Mouse (Mus musculus) layer of hippocampus, postnatal 36 days (tissue): ENCODE results near the gene Cdc37. TPM values are rescaled to one million over a fixed set of nuclear protein-coding genes. Genes with fewer than 3 reads are reported as not detected.

Experiments
- DNase-seq, 2 experiments: peaks; one replicate each; pipeline ENCODE4 v3.0.0; 2022
- total RNA-seq, 2 experiments: library from RNA; stranded (reverse); gene quantifications; 2 replicates each; pipeline ENCODE4 v1.2.3; 2021

Gene Cdc37
- total RNA-seq, 2 experiments from 2014 or later = 142 to 150 TPM

GRCm38 (mm10) chr9:21135329-21135890, 14.4 kb downstream of the Cdc37 start:
- no peak for DNase-seq

- DNase-seq = no peak
These were observed 15.0 kb downstream of the Cdc37 start for GRCm38 (mm10) chr9:21134595-21135328.

GRCm38 (mm10) chr9:21133064-21133707, 16.6 kb downstream of the Cdc37 start:
- no peak for DNase-seq

- no peak for DNase-seq
These were observed 17.5 kb downstream of the Cdc37 start for GRCm38 (mm10) chr9:21132102-21132775.

- peak; percentile 88 to 92 for DNase-seq
These were observed 18.5 kb downstream of the Cdc37 start, which contains the start of gene Tyk2 for GRCm38 (mm10) chr9:21131059-21131956. Tyk2 (minus strand) TSS chr9:21131243.

- DNase-seq = no peak
These were observed 23.5 kb downstream of the Cdc37 start for GRCm38 (mm10) chr9:21126259-21126627.

GRCm38 (mm10) chr9:21125502-21126258, 24.1 kb downstream of the Cdc37 start:
- no peak for DNase-seq

- no peak for DNase-seq
These were observed 24.9 kb downstream of the Cdc37 start for GRCm38 (mm10) chr9:21124837-21125236.

GRCm38 (mm10) chr9:21121483-21121882, 28.3 kb downstream of the Cdc37 start:
- DNase-seq = no peak

- DNase-seq = no peak
These were observed 32.7 kb downstream of the Cdc37 start for GRCm38 (mm10) chr9:21117073-21117472.

- DNase-seq = no peak
These were observed 34.7 kb downstream of the Cdc37 start for GRCm38 (mm10) chr9:21115105-21115504.

GRCm38 (mm10) chr9:21114190-21114589, 35.6 kb downstream of the Cdc37 start:
- DNase-seq = no peak

GRCm38 (mm10) chr9:21113751-21114150, 36.0 kb downstream of the Cdc37 start:
- no peak for DNase-seq

GRCm38 (mm10) chr9:21107607-21108237, 42.1 kb downstream of the Cdc37 start:
- DNase-seq = no peak

GRCm38 (mm10) chr9:21105760-21106564, 43.8 kb downstream of the Cdc37 start:
- DNase-seq = no peak

- DNase-seq = no peak
These were observed 45.0 kb downstream of the Cdc37 start for GRCm38 (mm10) chr9:21104814-21105213.

GRCm38 (mm10) chr9:21102076-21102475, 47.7 kb downstream of the Cdc37 start:
- no peak for DNase-seq

GRCm38 (mm10) chr9:21100447-21101161, 49.2 kb downstream of the Cdc37 start:
- no peak for DNase-seq

GRCm38 (mm10) chr9:21097793-21098192, 52.0 kb downstream of the Cdc37 start:
- DNase-seq = peak; percentile 52 to 63
